Mouse (Mus musculus) ZHBTc4 (cell line): ENCODE data around the gene Gm10409.
"Not testable (repeated sequence)": the region's sequence is repeated elsewhere in the genome, so short reads cannot be mapped to it uniquely, and the experiment has no call there.

ENCODE experiments used
- DNase-seq: peaks from one replicate; pipeline ENCODE4 v3.0.0-alpha.2; 2011; ENCODE audit warnings: low read depth, low spot score

Gene Gm10409

GRCm38 (mm10) chr14:3412314-3412713, at the start of gene Gm10409:
TSS of gene Gm10409 (plus strand) at chr14:3412614.
- not testable (repeated sequence) for DNase-seq

GRCm38 (mm10) chr14:3394793-3395192, 17.6 kb upstream of the Gm10409 start, which contains the start of gene Gm10413:
TSS of gene Gm10413 (plus strand) at chr14:3395093.
- DNase-seq, result not testable (repeated sequence)

GRCm38 (mm10) chr14:3427803-3428202, 15.4 kb downstream of the Gm10409 start, which contains the start of gene Gm3005:
TSS of gene Gm3005 (plus strand) at chr14:3428103.
- not testable (repeated sequence) for DNase-seq

- not testable (repeated sequence) for DNase-seq
Measured at GRCm38 (mm10) chr14:3449079-3449478, 36.7 kb downstream of the Gm10409 start, which contains the start of gene Gm10408. TSS of gene Gm10408 (plus strand) at chr14:3449379.
